Mouse (Mus musculus) C2C12 (cell line): ENCODE data around the gene Card11.

Experiments
- CTCF ChIP-seq: IDR thresholded peaks from one replicate; pipeline ENCODE4 v1.5.1; 2011; ENCODE audit not compliant: control insufficient read depth, insufficient read depth, insufficient read length
- FOSL1 ChIP-seq: IDR thresholded peaks from one replicate; pipeline ENCODE4 v1.8.0; 2011; ENCODE audit warnings: mild to moderate bottlenecking, low read length; ENCODE audit not compliant: poor library complexity, insufficient read depth, severe bottlenecking
- MAX ChIP-seq: IDR thresholded peaks from one replicate; pipeline ENCODE4 v1.6.1; 2011; ENCODE audit warnings: mild to moderate bottlenecking, control low read depth
- USF1 ChIP-seq: IDR thresholded peaks from one replicate; pipeline ENCODE4 v1.6.1; 2011; ENCODE audit warnings: low read depth, mild to moderate bottlenecking, control low read depth, moderate library complexity

DNA sequence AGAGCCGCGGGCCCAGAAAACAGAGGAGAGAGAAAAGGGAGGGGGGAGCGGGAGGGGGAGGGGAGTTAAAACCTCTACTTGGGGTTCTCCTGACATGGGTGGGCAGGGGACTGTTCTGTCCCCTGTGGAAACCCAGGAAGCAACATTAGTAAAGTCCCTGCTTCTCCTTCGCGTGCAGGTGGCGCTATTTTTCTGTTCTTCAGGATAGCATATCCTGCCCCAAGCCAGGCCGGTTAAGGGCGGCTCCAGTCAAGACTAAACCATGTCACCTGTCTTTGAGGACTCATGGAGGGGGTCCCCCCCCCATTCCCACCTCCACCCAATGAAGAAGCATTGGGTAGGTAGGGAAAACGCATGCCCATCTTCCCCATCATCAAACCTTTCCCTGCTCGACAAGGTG lies 109.3 kb downstream of the Card11 start:
- no peak for TF ChIP-seq CTCF
- no peak for TF ChIP-seq FOSL1
- TF ChIP-seq USF1, result no peak
- TF ChIP-seq MAX, result no peak
